Mouse (Mus musculus) thymus, postnatal 36 days (tissue): ENCODE results near the gene Nxph3.
A peak's percentile ranks its signal among the peaks of the same experiment; 100 is the strongest.
"Not testable (repeated sequence)": the region's sequence is repeated elsewhere in the genome, so short reads cannot be mapped to it uniquely, and the experiment has no call there.

ENCODE experiments used
- DNase-seq, 2 experiments: peaks; one replicate each; pipeline ENCODE4 v3.0.0; 2022; ENCODE audit warnings: mixed read lengths in 2 of 2

The Nxph3 gene

GRCm38 (mm10) chr11:95517162-95517561 lies 2.8 kb upstream of the Nxph3 start:
- no peak for DNase-seq

- no peak for DNase-seq
These were observed 2.1 kb upstream of the Nxph3 start for GRCm38 (mm10) chr11:95516491-95516911.

GRCm38 (mm10) chr11:95515376-95516323 lies 1.3 kb upstream of the Nxph3 start:
- DNase-seq, result no peak

GRCm38 (mm10) chr11:95513461-95514297 lies 691 bp downstream of the Nxph3 start:
- no peak for DNase-seq

GRCm38 (mm10) chr11:95512383-95512782 lies 2.0 kb downstream of the Nxph3 start:
- DNase-seq, result no peak

- no peak for DNase-seq
These were observed 2.5 kb downstream of the Nxph3 start for GRCm38 (mm10) chr11:95511919-95512318.

- no peak for DNase-seq
These were observed 3.7 kb downstream of the Nxph3 start for GRCm38 (mm10) chr11:95510631-95511030.

- peak in 1 of 2 experiments; percentile 17 for DNase-seq
These were observed 5.1 kb downstream of the Nxph3 start for GRCm38 (mm10) chr11:95509126-95509717.

GRCm38 (mm10) chr11:95508211-95508926 lies 6.0 kb downstream of the Nxph3 start:
- no peak for DNase-seq

- DNase-seq, result no peak
These were observed 6.6 kb downstream of the Nxph3 start for GRCm38 (mm10) chr11:95507785-95508184.

- DNase-seq, result no peak
These were observed 7.2 kb downstream of the Nxph3 start for GRCm38 (mm10) chr11:95507041-95507716.

GRCm38 (mm10) chr11:95504271-95504731 lies 10.1 kb downstream of the Nxph3 start:
- no peak for DNase-seq

- DNase-seq, result no peak
These were observed 10.7 kb downstream of the Nxph3 start for GRCm38 (mm10) chr11:95503581-95504180.

GRCm38 (mm10) chr11:95501826-95502225 lies 12.5 kb downstream of the Nxph3 start:
- not testable (repeated sequence) for DNase-seq

GRCm38 (mm10) chr11:95500836-95501235 lies 13.5 kb downstream of the Nxph3 start:
- DNase-seq, result no peak

- DNase-seq, result no peak
These were observed 14.0 kb downstream of the Nxph3 start for GRCm38 (mm10) chr11:95500412-95500811.

GRCm38 (mm10) chr11:95497921-95498320 lies 16.4 kb downstream of the Nxph3 start:
- DNase-seq, result no peak

GRCm38 (mm10) chr11:95495883-95496282 lies 18.5 kb downstream of the Nxph3 start:
- DNase-seq, result no peak

- DNase-seq, result no peak
These were observed 20.0 kb downstream of the Nxph3 start for GRCm38 (mm10) chr11:95494374-95494773.

GRCm38 (mm10) chr11:95493950-95494349 lies 20.4 kb downstream of the Nxph3 start:
- no peak for DNase-seq

GRCm38 (mm10) chr11:95493010-95493409 lies 21.4 kb downstream of the Nxph3 start:
- DNase-seq, result no peak
